Mouse (Mus musculus) forebrain, embryonic 11.5 days (tissue): ENCODE data around the gene Abcb4. TPM values are rescaled to one million over a fixed set of nuclear protein-coding genes. Genes with fewer than 3 reads are reported as not detected.
"Not testable (repeated sequence)": the region's sequence is repeated elsewhere in the genome, so short reads cannot be mapped to it uniquely, and the experiment has no call there.

ENCODE experiments used
- ATAC-seq: fragments of 200-750 bp; cut with Nextera tagmentation; replicated peaks from 2 replicates; pipeline ENCODE4 v1.8.0; 2017; ENCODE audit warnings: moderate TSS enrichment; ENCODE audit not compliant: low FRiP score
- DNase-seq: peaks from one replicate; pipeline ENCODE4 v3.0.0-alpha.2; 2017; ENCODE audit warnings: low spot score
- H3K27ac ChIP-seq: fragments of 300-500 bp; sonication (generic); 2 replicates; pipeline ENCODE4 v1.5.1; 2014; ENCODE audit warnings: low read depth, low read length
- H3K27me3 ChIP-seq: fragments of 300-500 bp; sonication (generic); 2 replicates; pipeline ENCODE4 v1.6.1; 2014; ENCODE audit warnings: mild to moderate bottlenecking, low read length, mixed read lengths; ENCODE audit not compliant: control insufficient read depth, insufficient read depth
- H3K36me3 ChIP-seq: fragments of 300-500 bp; sonication (generic); 2 replicates; pipeline ENCODE4 v1.6.1; 2014; ENCODE audit warnings: mild to moderate bottlenecking, low read length, moderate library complexity, mixed read lengths; ENCODE audit not compliant: control insufficient read depth, insufficient read depth
- H3K4me1 ChIP-seq: fragments of 300-500 bp; sonication (generic); replicated peaks from 2 replicates; pipeline ENCODE4 v1.6.1; 2014; ENCODE audit warnings: low read length, mixed read lengths; ENCODE audit not compliant: control insufficient read depth, insufficient read depth
- H3K4me2 ChIP-seq: fragments of 300-500 bp; sonication (generic); 2 replicates; pipeline ENCODE4 v1.6.1; 2014; ENCODE audit warnings: low read depth, mild to moderate bottlenecking, low read length, moderate library complexity, mixed read lengths; ENCODE audit not compliant: severe bottlenecking
- H3K4me3 ChIP-seq: fragments of 300-500 bp; sonication (generic); 2 replicates; pipeline ENCODE4 v1.5.1; 2014; ENCODE audit warnings: low read depth, low read length
- H3K9ac ChIP-seq: fragments of 300-500 bp; sonication (generic); 2 replicates; pipeline ENCODE4 v1.6.1; 2014; ENCODE audit warnings: low read length
- H3K9me3 ChIP-seq: fragments of 300-500 bp; sonication (generic); 2 replicates; pipeline ENCODE4 v1.6.1; 2016; ENCODE audit warnings: low read length, mixed read lengths; ENCODE audit not compliant: control insufficient read depth
- WGBS: fragments of 180-500 bp; shearing (Covaris S2); extraction: QIAGEN DNeasy Blood & Tissue Kit; methylation state at CpG from one replicate; pipeline ENCODE4 v1.1.7; 2014; 5-methylcytosine and 5-hydroxymethylcytosine counted together
- polyA plus RNA-seq: library from polyadenylated mRNA; unstranded; fragments of >200 nt; fragmentation: Nextera tagmentation; extraction: Ambion mirVana; gene quantifications from 2 replicates; pipeline ENCODE4 v1.2.1, GENCODE M21; 2014

Abcb4 gene
- polyA plus RNA-seq, 1 experiment from 2014 or later: 0.88 TPM

DNA sequence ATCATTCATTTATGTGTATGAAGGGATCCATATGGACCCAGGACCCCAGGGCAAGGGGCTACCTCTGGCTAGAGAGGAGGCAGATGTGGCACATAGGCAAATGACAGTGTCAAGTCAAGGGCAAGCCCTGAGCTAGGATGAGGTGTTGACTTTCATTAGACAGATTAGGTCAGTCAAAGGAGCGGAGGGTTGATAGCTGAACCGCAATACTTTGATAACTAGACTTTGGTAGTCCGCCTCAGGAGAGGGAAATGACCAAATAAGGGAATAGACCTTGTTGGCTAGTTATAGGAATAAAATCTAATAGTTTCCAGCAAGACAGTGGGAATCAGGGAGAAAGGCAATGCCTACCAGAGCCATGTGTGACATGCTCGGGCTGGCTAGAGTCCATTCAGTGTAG, 105.6 kb downstream of the Abcb4 start:
- no peaks in the 10 kb centered on the region; the same call in 1 of the 2 replicates for H3K4me1 ChIP-seq

DNA sequence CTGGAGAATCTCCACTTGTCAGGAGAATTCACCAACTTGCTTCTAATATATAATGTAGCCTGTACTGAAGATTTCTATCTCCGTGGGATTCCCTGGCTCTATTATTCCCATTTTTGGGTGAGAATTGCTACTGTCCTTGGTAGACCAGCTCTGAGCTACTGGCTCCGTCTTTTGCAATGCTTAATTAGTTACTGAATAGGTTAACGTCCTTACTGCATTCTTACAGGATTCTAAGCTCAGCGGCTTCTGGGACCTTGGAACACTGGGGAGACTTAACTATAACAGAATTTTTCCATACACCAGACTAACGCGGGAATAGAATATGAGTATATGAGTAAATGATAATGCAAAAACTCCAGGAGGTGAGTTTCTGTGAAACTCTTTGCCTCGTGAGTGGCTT, 106.5 kb downstream of the Abcb4 start:
- H3K27me3 ChIP-seq, H3K27ac ChIP-seq, H3K9ac ChIP-seq, H3K36me3 ChIP-seq, H3K4me1 ChIP-seq, DNase-seq, H3K4me2 ChIP-seq, H3K4me3 ChIP-seq, H3K9me3 ChIP-seq, ATAC-seq: not testable (repeated sequence)
- WGBS: 23% methylated on average over 7 of the region's 7 CpGs

More for the DNA sequence above, 105.6 kb downstream of the Abcb4 start:
- 71% methylated on average over 4 of the region's 4 CpGs for WGBS
- no peaks in the 10 kb centered on the region for H3K27me3 ChIP-seq
- H3K9ac ChIP-seq: no peak overlapping the region
- no peak for ATAC-seq
- no peak overlapping the region for H3K27ac ChIP-seq
- no peak overlapping the region for H3K4me3 ChIP-seq
- H3K9me3 ChIP-seq: no peaks in the 10 kb centered on the region
- H3K4me2 ChIP-seq: no peak overlapping the region
- no peaks in the 10 kb centered on the region for H3K36me3 ChIP-seq
- no peak for DNase-seq

DNA sequence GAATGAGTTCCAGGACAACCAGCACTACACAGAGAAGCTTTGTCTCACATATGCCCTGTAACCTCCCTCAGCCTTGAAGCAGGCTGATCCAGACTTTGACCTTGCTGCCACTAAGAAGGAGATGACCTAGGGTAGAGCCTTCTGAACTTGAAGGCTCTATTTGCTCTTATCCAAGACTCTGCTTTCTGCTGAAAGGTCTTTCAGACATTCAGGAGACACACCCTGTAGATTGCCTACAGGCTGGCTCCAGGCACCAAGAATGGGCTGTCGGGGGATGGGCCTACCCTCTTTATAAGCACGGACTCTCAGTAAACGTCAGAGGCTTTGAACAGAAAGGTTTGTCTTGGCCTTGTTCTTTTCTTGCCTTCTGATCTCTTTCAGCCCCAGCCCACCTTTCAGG, 113.1 kb downstream of the Abcb4 start:
- H3K36me3 ChIP-seq, H3K4me2 ChIP-seq, H3K27ac ChIP-seq, H3K4me1 ChIP-seq, H3K9ac ChIP-seq, H3K9me3 ChIP-seq, DNase-seq, H3K27me3 ChIP-seq, H3K4me3 ChIP-seq, ATAC-seq: not testable (repeated sequence)
- WGBS: 52% methylated on average over 3 of the region's 3 CpGs

Other genes with a start within 250 kb of the Abcb4 start
- 0.29 and 0.68 TPM in 2 replicates for gene Abcb1a, start 233.6 kb upstream of the Abcb4 start, polyA plus RNA-seq
- 0.97 and 1.4 TPM in 2 replicates for gene Abcb1b, start 95.6 kb upstream of the Abcb4 start, polyA plus RNA-seq
- 29.6 and 33.9 TPM in 2 replicates for gene Crot, start 103.6 kb downstream of the Abcb4 start, polyA plus RNA-seq
- gene Tmem243, start 207.0 kb downstream of the Abcb4 start, polyA plus RNA-seq: 24.2 and 32.1 TPM in 2 replicates